Mouse (Mus musculus): ENCODE data around the gene Alg1. TPM values are rescaled to one million over a fixed set of nuclear protein-coding genes. Genes with fewer than 3 reads are reported as not detected.
A peak's percentile ranks its signal among the peaks of the same experiment; 100 is the strongest.

Gene Alg1
- total and polyA plus RNA-seq, 2 experiments from 2014 or later, result 39.0 to 40.1 TPM

GRCm38 (mm10) chr16:5232982-5233381, 439 bp upstream of the Alg1 start:
- no peaks in the 10 kb centered on the region for H3K9me3 ChIP-seq (ENCODE audit: low read length)
- peaks cover 5% of the 10 kb centered on the region; the same call in 1 of the 2 replicates for H3K4me1 ChIP-seq (ENCODE audit: insufficient read depth, low read length)
- DNase-seq (ENCODE audit: low spot score) (no peak), ATAC-seq (ENCODE audit: low FRiP score) (no peak)
- TF ChIP-seq CTCF (IDR thresholded peaks at IDR 0.05), result no peak
- no peak overlapping the region for H3K9ac ChIP-seq (replicated peaks; ENCODE audit: low read length, poor library complexity, severe bottlenecking)
- H3K36me3 ChIP-seq (ENCODE audit: insufficient read depth, low read length), result 0 out of 2 replicates have a peak, but pooled peaks cover under 1% of the 10 kb centered on the region
- H3K4me2 ChIP-seq (ENCODE audit: low read depth, low read length, poor library complexity, severe bottlenecking), result peak overlapping the region; percentile 91
- peak overlapping the region; percentile 90 for H3K4me3 ChIP-seq (ENCODE audit: low read depth, low read length)
- no peaks in the 10 kb centered on the region for H3K27me3 ChIP-seq (ENCODE audit: insufficient read depth, low read length)
- 0 out of 2 replicates have a peak overlapping the region, but pooled peaks have one; percentile 55 for H3K27ac ChIP-seq (ENCODE audit: low read depth, low read length)
- WGBS, result 69% methylated on average over 4 of the region's 4 CpGs

- WGBS, result 87% methylated on average over 4 of the region's 4 CpGs
- H3K4me2 ChIP-seq (ENCODE audit: low read depth, low read length, poor library complexity, severe bottlenecking), result no peak overlapping the region
- H3K9ac ChIP-seq (replicated peaks; ENCODE audit: low read length, poor library complexity, severe bottlenecking), result no peak overlapping the region
- TF ChIP-seq CTCF (IDR thresholded peaks at IDR 0.05), result no peak
- ATAC-seq (ENCODE audit: low FRiP score) (no peak), DNase-seq (ENCODE audit: low spot score) (no peak)
- H3K4me3 ChIP-seq (ENCODE audit: low read depth, low read length), result no peak overlapping the region
- H3K36me3 ChIP-seq (ENCODE audit: insufficient read depth, low read length), result peaks cover 48% of the 10 kb centered on the region
- H3K27me3 ChIP-seq (ENCODE audit: insufficient read depth, low read length), result no peaks in the 10 kb centered on the region
- H3K4me1 ChIP-seq (ENCODE audit: insufficient read depth, low read length), result no peaks in the 10 kb centered on the region
- H3K27ac ChIP-seq (ENCODE audit: low read depth, low read length), result no peak overlapping the region
- no peaks in the 10 kb centered on the region for H3K9me3 ChIP-seq (ENCODE audit: low read length)
Observed at GRCm38 (mm10) chr16:5242355-5242754, 8.9 kb downstream of the Alg1 start.

- no peak for ATAC-seq (ENCODE audit: low FRiP score)
- H3K27ac ChIP-seq (ENCODE audit: low read depth, low read length), result no peak overlapping the region
- TF ChIP-seq CTCF (IDR thresholded peaks at IDR 0.05), result no peak
- no peak overlapping the region for H3K9ac ChIP-seq (replicated peaks; ENCODE audit: low read length, poor library complexity, severe bottlenecking)
- no peak overlapping the region for H3K4me2 ChIP-seq (ENCODE audit: low read depth, low read length, poor library complexity, severe bottlenecking)
- H3K4me3 ChIP-seq (ENCODE audit: low read depth, low read length), result no peak overlapping the region
- peaks cover 54% of the 10 kb centered on the region for H3K36me3 ChIP-seq (ENCODE audit: insufficient read depth, low read length)
- 84% methylated on average over 6 of the region's 6 CpGs for WGBS
- no peaks in the 10 kb centered on the region for H3K9me3 ChIP-seq (ENCODE audit: low read length)
- no peak for DNase-seq (ENCODE audit: low spot score)
- H3K27me3 ChIP-seq (ENCODE audit: insufficient read depth, low read length), result no peaks in the 10 kb centered on the region
- H3K4me1 ChIP-seq (ENCODE audit: insufficient read depth, low read length), result no peaks in the 10 kb centered on the region
Observed at GRCm38 (mm10) chr16:5242882-5243281, 9.5 kb downstream of the Alg1 start.

- H3K27me3 ChIP-seq (ENCODE audit: insufficient read depth, low read length), result no peaks in the 10 kb centered on the region
- H3K4me3 ChIP-seq (ENCODE audit: low read depth, low read length), result no peak overlapping the region
- no peak overlapping the region for H3K9ac ChIP-seq (replicated peaks; ENCODE audit: low read length, poor library complexity, severe bottlenecking)
- peak; percentile 76 for TF ChIP-seq CTCF (IDR thresholded peaks at IDR 0.05)
- no peak overlapping the region for H3K27ac ChIP-seq (ENCODE audit: low read depth, low read length)
- DNase-seq (ENCODE audit: low spot score) (peak; percentile 36), ATAC-seq (ENCODE audit: low FRiP score) (no peak; the same call in 1 of the 2 replicates)
- no peaks in the 10 kb centered on the region for H3K4me1 ChIP-seq (ENCODE audit: insufficient read depth, low read length)
- WGBS, result 33% methylated on average over 7 of the region's 7 CpGs
- peaks cover 61% of the 10 kb centered on the region for H3K36me3 ChIP-seq (ENCODE audit: insufficient read depth, low read length)
- H3K4me2 ChIP-seq (ENCODE audit: low read depth, low read length, poor library complexity, severe bottlenecking), result no peak overlapping the region
- no peaks in the 10 kb centered on the region for H3K9me3 ChIP-seq (ENCODE audit: low read length)
Observed at GRCm38 (mm10) chr16:5244411-5244810, 11.0 kb downstream of the Alg1 start.

- ATAC-seq (ENCODE audit: low FRiP score), result no peak
- Histone ChIP-seq H3K4me3 (ENCODE audit: low read depth, low read length) (no peak overlapping the region), H3K4me1 (ENCODE audit: insufficient read depth, low read length) (no peaks in the 10 kb centered on the region; the same call in 1 of the 2 replicates), H3K9ac (replicated peaks; ENCODE audit: low read length, poor library complexity, severe bottlenecking) (no peak overlapping the region), H3K9me3 (ENCODE audit: low read length) (no peaks in the 10 kb centered on the region), H3K36me3 (ENCODE audit: insufficient read depth, low read length) (peaks cover 23% of the 10 kb centered on the region; the same call in 1 of the 2 replicates), H3K4me2 (ENCODE audit: low read depth, low read length, poor library complexity, severe bottlenecking) (no peak overlapping the region), H3K27me3 (ENCODE audit: insufficient read depth, low read length) (no peaks in the 10 kb centered on the region), H3K27ac (ENCODE audit: low read depth, low read length) (no peak overlapping the region)
- WGBS, result 84% methylated on average over 3 of the region's 3 CpGs
- no peak for TF ChIP-seq CTCF (IDR thresholded peaks at IDR 0.05)
- DNase-seq (ENCODE audit: low spot score), result no peak
Observed at GRCm38 (mm10) chr16:5250891-5251290, 17.5 kb downstream of the Alg1 start.

- Histone ChIP-seq H3K4me3 (ENCODE audit: low read depth, low read length) (no peak overlapping the region), H3K4me1 (ENCODE audit: insufficient read depth, low read length) (no peaks in the 10 kb centered on the region; the same call in 1 of the 2 replicates), H3K27me3 (ENCODE audit: insufficient read depth, low read length) (no peaks in the 10 kb centered on the region), H3K9me3 (ENCODE audit: low read length) (no peaks in the 10 kb centered on the region), H3K27ac (ENCODE audit: low read depth, low read length) (no peak overlapping the region), H3K36me3 (ENCODE audit: insufficient read depth, low read length) (peaks cover 22% of the 10 kb centered on the region; the same call in 1 of the 2 replicates), H3K9ac (replicated peaks; ENCODE audit: low read length, poor library complexity, severe bottlenecking) (no peak overlapping the region), H3K4me2 (ENCODE audit: low read depth, low read length, poor library complexity, severe bottlenecking) (no peak overlapping the region)
- WGBS, result 98% methylated on average over 2 of the region's 2 CpGs
- ATAC-seq (ENCODE audit: low FRiP score), result no peak
- no peak for DNase-seq (ENCODE audit: low spot score)
- TF ChIP-seq CTCF (IDR thresholded peaks at IDR 0.05), result no peak
Observed at GRCm38 (mm10) chr16:5252260-5252659, 18.8 kb downstream of the Alg1 start.

All from midbrain, postnatal 0 days (tissue).